Mouse (Mus musculus) CH12.LX (cell line): ENCODE measurements at regions not wholly inside any gene's neighbourhood (a gene's known extent, or its start where the extent isn't known, plus 50 kb on each side); places are given as distances from the start of the nearest gene placed in this dataset.

ENCODE experiments used
- DNase-seq: peaks from one replicate; pipeline ENCODE4 v3.0.0-alpha.2; 2013; ENCODE audit errors: extremely low read depth
- H3K27ac ChIP-seq: 2 replicates; pipeline ENCODE4 v1.5.1; 2012; ENCODE audit warnings: low read depth, mild to moderate bottlenecking, control low read depth, moderate library complexity; ENCODE audit not compliant: insufficient read depth
- H3K27me3 ChIP-seq: replicated peaks from 2 replicates; pipeline ENCODE3; 2012; ENCODE audit warnings: inconsistent platforms
- H3K36me3 ChIP-seq, 2 experiments: replicated peaks in 1 of 2; 2 replicates each; pipeline versions ENCODE3 to v1.6.1; 2012; ENCODE audit warnings: inconsistent platforms in 1 of 2, low read length in 1 of 2, mild to moderate bottlenecking in 1 of 2, mixed read lengths in 1 of 2, moderate library complexity in 1 of 2; ENCODE audit not compliant: control insufficient read depth in 1 of 2, insufficient read depth in 1 of 2
- H3K4me1 ChIP-seq, 2 experiments: 2 replicates each; pipeline ENCODE4 v1.6.1; 2012; ENCODE audit warnings: inconsistent platforms in 1 of 2, moderate library complexity in 1 of 2; ENCODE audit not compliant: insufficient read depth in 2 of 2, control insufficient read depth in 1 of 2
- H3K4me2 ChIP-seq: 2 replicates; pipeline ENCODE4 v1.6.1; 2012; ENCODE audit warnings: low read depth, mild to moderate bottlenecking, control low read depth; ENCODE audit not compliant: poor library complexity, insufficient read depth, severe bottlenecking
- H3K4me3 ChIP-seq, 3 experiments: fragments of 150-350 bp in 1 of 3; sonication (generic) in 1 of 3; replicated peaks in 1 of 3; 2 replicates each; pipeline versions ENCODE3 to v1.5.1; 2011 to 2012; ENCODE audit warnings: low read depth in 2 of 3, low read length in 2 of 3, mild to moderate bottlenecking in 2 of 3, moderate library complexity in 2 of 3, control low read depth in 1 of 3, improper control_type of control experiment in 1 of 3, inconsistent platforms in 1 of 3, mixed read lengths in 1 of 3; ENCODE audit not compliant: poor library complexity in 1 of 3
- H3K79me2 ChIP-seq: replicated peaks from 2 replicates; pipeline ENCODE4 v1.6.1; 2012; ENCODE audit warnings: mild to moderate bottlenecking, moderate library complexity; ENCODE audit not compliant: control insufficient read depth, poor library complexity, insufficient read depth, severe bottlenecking; ENCODE audit errors: extremely low read depth
- H3K9ac ChIP-seq: 2 replicates; pipeline ENCODE4 v1.6.1; 2012; ENCODE audit warnings: low read depth, mild to moderate bottlenecking, control low read depth, moderate library complexity; ENCODE audit not compliant: insufficient read depth
- H3K9me3 ChIP-seq: replicated peaks from 2 replicates; pipeline ENCODE3; 2012; ENCODE audit warnings: low read length, inconsistent platforms, mixed read lengths
- CHD2 ChIP-seq: IDR thresholded peaks from 2 replicates; pipeline ENCODE4 v1.6.1; 2011; ENCODE audit warnings: low read length, improper control_type of control experiment
- CTCF ChIP-seq, 2 experiments: IDR thresholded peaks in 1 of 2; conservative IDR thresholded peaks in 1 of 2; 2 replicates each; pipeline ENCODE4 v1.5.1; 2011 to 2012; ENCODE audit warnings: low read depth in 2 of 2, low read length in 2 of 2, improper control_type of control experiment in 1 of 2, inconsistent platforms in 1 of 2, mild to moderate bottlenecking in 1 of 2, moderate library complexity in 1 of 2
- ELF1 ChIP-seq: IDR thresholded peaks from 2 replicates; pipeline ENCODE4 v1.6.1; 2014; ENCODE audit warnings: low read depth, mild to moderate bottlenecking, inconsistent platforms, low read length, improper control_type of control experiment
- EP300 ChIP-seq: IDR thresholded peaks from 2 replicates; pipeline ENCODE4 v1.6.1; 2011; ENCODE audit warnings: low read length, improper control_type of control experiment
- ETS1 ChIP-seq: conservative IDR thresholded peaks from 2 replicates; pipeline ENCODE4 v1.6.1; 2012; ENCODE audit warnings: low read depth, mild to moderate bottlenecking, inconsistent platforms, low read length, improper control_type of control experiment, moderate library complexity
- KAT2A ChIP-seq: IDR thresholded peaks from 2 replicates; pipeline ENCODE4 v1.6.1; 2012; ENCODE audit warnings: low read length, improper control_type of control experiment, inconsistent platforms; ENCODE audit not compliant: insufficient replicate concordance
- MAFK ChIP-seq: IDR thresholded peaks from 2 replicates; pipeline ENCODE4 v1.6.1; 2011; ENCODE audit warnings: low read length, improper control_type of control experiment; ENCODE audit not compliant: insufficient replicate concordance
- MAX ChIP-seq: IDR thresholded peaks from 2 replicates; pipeline ENCODE4 v1.6.1; 2011; ENCODE audit warnings: low read length, improper control_type of control experiment
- MAZ ChIP-seq: IDR thresholded peaks from 2 replicates; pipeline ENCODE4 v1.6.1; 2012; ENCODE audit warnings: low read depth, mild to moderate bottlenecking, inconsistent platforms, low read length, improper control_type of control experiment, moderate library complexity
- MEF2A ChIP-seq: IDR thresholded peaks from 2 replicates; pipeline ENCODE4 v1.6.1; 2014; ENCODE audit warnings: low read depth, mild to moderate bottlenecking, inconsistent platforms, low read length, improper control_type of control experiment, borderline replicate concordance
- NELFE ChIP-seq: IDR thresholded peaks from 2 replicates; pipeline ENCODE4 v1.6.1; 2011; ENCODE audit warnings: low read depth, low read length, improper control_type of control experiment
- NRF1 ChIP-seq: IDR thresholded peaks from 2 replicates; pipeline ENCODE4 v1.6.1; 2014; ENCODE audit warnings: low read depth, mild to moderate bottlenecking, inconsistent platforms, low read length, improper control_type of control experiment, moderate library complexity
- POLR2A ChIP-seq: IDR thresholded peaks from 2 replicates; pipeline ENCODE4 v1.6.1; 2011; ENCODE audit warnings: low read depth, mild to moderate bottlenecking, improper control_type of control experiment, low read length
- POLR2AphosphoS2 ChIP-seq: IDR thresholded peaks from 2 replicates; pipeline ENCODE4 v1.6.1; 2011; ENCODE audit warnings: low read depth, low read length, improper control_type of control experiment
- RCOR1 ChIP-seq: conservative IDR thresholded peaks from 2 replicates; pipeline ENCODE4 v1.6.1; 2012; ENCODE audit warnings: low read depth, mild to moderate bottlenecking, inconsistent platforms, low read length, improper control_type of control experiment
- SIN3A ChIP-seq: IDR thresholded peaks from 2 replicates; pipeline ENCODE4 v1.6.1; 2012; ENCODE audit warnings: low read length, improper control_type of control experiment, inconsistent platforms
- SMC3 ChIP-seq: IDR thresholded peaks from 2 replicates; pipeline ENCODE4 v1.6.1; 2011; ENCODE audit warnings: low read depth, low read length, improper control_type of control experiment
- TBP ChIP-seq: conservative IDR thresholded peaks from 2 replicates; pipeline ENCODE4 v1.6.1; 2011; ENCODE audit warnings: low read depth, low read length, improper control_type of control experiment
- UBTF ChIP-seq: IDR thresholded peaks from 2 replicates; pipeline ENCODE4 v1.6.1; 2012; ENCODE audit warnings: low read depth, mild to moderate bottlenecking, inconsistent platforms, low read length, improper control_type of control experiment, moderate library complexity
- USF1 ChIP-seq: IDR thresholded peaks from 2 replicates; pipeline ENCODE4 v1.6.1; 2014; ENCODE audit warnings: low read depth, mild to moderate bottlenecking, inconsistent platforms, low read length, improper control_type of control experiment
- ZC3H11A ChIP-seq: IDR thresholded peaks from 2 replicates; pipeline ENCODE4 v1.6.1; 2012; ENCODE audit warnings: low read depth, mild to moderate bottlenecking, inconsistent platforms, low read length, improper control_type of control experiment
- ZMIZ1 ChIP-seq: IDR thresholded peaks from 2 replicates; pipeline ENCODE4 v1.6.1; 2012; ENCODE audit warnings: low read depth, mild to moderate bottlenecking, inconsistent platforms, low read length, improper control_type of control experiment
- ZNF384 ChIP-seq: IDR thresholded peaks from 2 replicates; pipeline ENCODE4 v1.6.1; 2012; ENCODE audit warnings: low read depth, low read length, improper control_type of control experiment, inconsistent platforms
- dilution Hi-C: fragments of 300-500 bp; cut with MboI; formaldehyde crosslinking; loops from 2 replicates; pipeline ENCODE4 v1.14.3; 2020; ENCODE audit warnings: low sequenced_read_pairs; ENCODE audit not compliant: extremely low pct_unique_long_range_greater_than_20kb, extremely low pct_ligation_motif_present
- in situ Hi-C: fragments of 300-500 bp; cut with MboI; formaldehyde crosslinking; loops from 3 replicates; pipeline ENCODE4 v1.14.3; 2019; ENCODE audit warnings: low sequenced_read_pairs, low pct_ligation_motif_present, low pct_unique_long_range_greater_than_20kb, mixed read lengths

DNA sequence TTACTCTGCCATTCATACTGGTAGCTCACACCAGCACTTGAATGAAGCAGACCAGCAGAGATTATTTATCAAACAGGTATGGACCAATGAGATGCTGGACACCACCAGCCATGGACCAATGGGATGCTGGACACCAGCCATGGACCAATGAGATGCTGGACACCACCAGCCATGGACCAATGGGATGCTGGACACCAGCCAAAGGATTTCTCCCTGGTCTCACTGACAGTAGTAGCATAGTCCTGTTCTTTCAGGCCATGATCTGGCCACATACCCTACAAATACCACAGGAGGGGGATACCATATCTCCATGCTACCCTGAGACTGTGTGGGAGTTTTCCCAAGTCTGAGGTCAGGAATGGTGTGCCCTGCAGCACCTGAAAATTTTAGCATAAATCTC is 98.0 kb upstream of the Mgmt start:
- Histone ChIP-seq H3K9ac (no peak overlapping the region), H3K4me3 (no peak overlapping the region), H3K4me2 (no peak overlapping the region), H3K4me1 (peaks cover 0 to 11% of the 10 kb centered on the region in 2 experiments; a peak in 2 of 4 replicates), H3K27me3 (no peaks in the 10 kb centered on the region), H3K27ac (no peak overlapping the region), H3K79me2 (no peaks in the 10 kb centered on the region), H3K36me3 (no peaks in the 10 kb centered on the region), H3K9me3 (no peaks in the 10 kb centered on the region)
- dilution Hi-C loops (no loop called here), in situ Hi-C loops (no loop called here)
- DNase-seq: no peak
- no peak for TF ChIP-seq UBTF
- TF ChIP-seq CHD2: no peak
- no peak for TF ChIP-seq TBP
- no peak for TF ChIP-seq ZC3H11A
- no peak for TF ChIP-seq ZMIZ1
- no peak for TF ChIP-seq POLR2A
- TF ChIP-seq MAZ: no peak
- no peak for TF ChIP-seq KAT2A
- TF ChIP-seq ZNF384: no peak

DNA sequence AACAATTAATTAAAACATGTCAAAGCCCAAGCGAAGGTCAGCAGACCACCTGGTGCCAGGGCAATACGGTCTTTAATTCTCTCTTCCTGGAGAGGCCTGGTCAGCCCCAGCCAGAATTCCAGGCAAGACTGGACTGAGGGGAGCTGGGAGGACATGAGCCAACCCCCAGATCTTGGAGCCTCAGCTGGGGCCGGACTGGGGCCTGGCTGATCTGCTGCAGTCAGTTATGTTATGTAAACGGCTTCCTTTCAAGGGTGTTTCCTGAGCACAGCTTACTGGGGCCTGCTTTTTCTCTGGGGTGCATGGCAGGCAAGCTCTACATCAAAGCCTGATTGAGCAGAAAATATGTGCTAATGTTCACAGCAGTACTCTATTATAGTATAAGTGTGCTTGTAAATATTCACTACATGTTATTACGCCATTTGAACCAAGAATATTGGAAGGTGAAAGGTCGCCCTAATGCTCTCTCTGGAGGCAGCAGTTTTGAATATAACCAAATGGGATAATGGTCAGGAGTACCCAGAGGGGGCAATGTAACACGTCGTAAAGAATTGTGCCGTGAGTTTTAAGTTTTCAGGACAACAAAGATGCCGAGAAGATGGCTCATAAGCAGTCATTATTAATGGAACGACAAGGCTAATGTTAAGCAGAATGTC is 96.5 kb upstream of the Mgmt start:
- no peak for TF ChIP-seq MAX
- no peak for TF ChIP-seq CHD2
- no peak for TF ChIP-seq EP300
- TF ChIP-seq MAFK: no peak
- no peak for TF ChIP-seq MEF2A
- no peak for TF ChIP-seq SMC3
- no peak for TF ChIP-seq NELFE
- no peak for TF ChIP-seq POLR2AphosphoS2
- TF ChIP-seq ZNF384: no peak
- TF ChIP-seq ZMIZ1: no peak
- no peak for TF ChIP-seq CTCF (conservative IDR thresholded peaks at IDR 0.05 in 1 of 2, IDR thresholded peaks at IDR 0.05 in 1 of 2; ENCODE audit: low read depth in 2 of 2, low read length in 2 of 2)
- no peak for TF ChIP-seq ETS1
- TF ChIP-seq RCOR1: no peak
- TF ChIP-seq NRF1: no peak
- TF ChIP-seq ELF1: no peak
- TF ChIP-seq SIN3A: no peak
- TF ChIP-seq UBTF: no peak
- TF ChIP-seq USF1: no peak
- TF ChIP-seq, all 38 proteins: peak for 0
- dilution Hi-C loops: no loop called here
- Histone ChIP-seq H3K4me2 (no peak overlapping the region), H3K4me1 (peaks cover 0 to 11% of the 10 kb centered on the region in 2 experiments; a peak in 2 of 4 replicates), H3K27me3 (no peaks in the 10 kb centered on the region), H3K36me3 (no peaks in the 10 kb centered on the region), H3K9ac (no peak overlapping the region), H3K27ac (no peak overlapping the region), H3K79me2 (no peaks in the 10 kb centered on the region), H3K4me3 (no peak overlapping the region), H3K9me3 (no peaks in the 10 kb centered on the region)
- in situ Hi-C loops: no loop called here
- no peak for DNase-seq
